Mouse (Mus musculus) midbrain, postnatal 0 days (tissue): Measurements from ENCODE around the gene Mfsd13b. TPM values are rescaled to one million over a fixed set of nuclear protein-coding genes. Genes with fewer than 3 reads are reported as not detected.

Experiments
- ATAC-seq: fragments of 200-750 bp; cut with Nextera tagmentation; 2 replicates; pipeline ENCODE4 v1.8.0; 2017; ENCODE audit warnings: moderate number of reproducible peaks, mild to moderate bottlenecking, moderate TSS enrichment, moderate library complexity; ENCODE audit not compliant: low FRiP score
- DNase-seq: peaks from one replicate; pipeline ENCODE4 v3.0.0-alpha.2; 2015; ENCODE audit warnings: low spot score
- H3K27ac ChIP-seq: fragments of 300-500 bp; sonication (generic); 2 replicates; pipeline ENCODE4 v1.5.1; 2014; ENCODE audit warnings: low read depth, mild to moderate bottlenecking, low read length, mixed read lengths
- H3K27me3 ChIP-seq: fragments of 300-500 bp; sonication (generic); 2 replicates; pipeline ENCODE4 v1.6.1; 2014; ENCODE audit warnings: low read length, control low read depth, mixed read lengths; ENCODE audit not compliant: insufficient read depth
- H3K36me3 ChIP-seq: fragments of 300-500 bp; sonication (generic); 2 replicates; pipeline ENCODE4 v1.6.1; 2014; ENCODE audit warnings: low read length, control low read depth, mixed read lengths; ENCODE audit not compliant: insufficient read depth
- H3K4me1 ChIP-seq: fragments of 300-500 bp; sonication (generic); 2 replicates; pipeline ENCODE4 v1.6.1; 2014; ENCODE audit warnings: mild to moderate bottlenecking, control low read depth, antibody characterized with exemption, low read length, mixed read lengths; ENCODE audit not compliant: insufficient read depth
- H3K4me2 ChIP-seq: fragments of 300-500 bp; sonication (generic); 2 replicates; pipeline ENCODE4 v1.6.1; 2014; ENCODE audit warnings: low read depth, mild to moderate bottlenecking, low read length, mixed read lengths; ENCODE audit not compliant: poor library complexity, severe bottlenecking
- H3K4me3 ChIP-seq: fragments of 300-500 bp; sonication (generic); 2 replicates; pipeline ENCODE4 v1.5.1; 2014; ENCODE audit warnings: low read depth, mild to moderate bottlenecking, low read length, moderate library complexity
- H3K9ac ChIP-seq: fragments of 300-500 bp; sonication (generic); replicated peaks from 2 replicates; pipeline ENCODE4 v1.6.1; 2014; ENCODE audit warnings: mild to moderate bottlenecking, low read length, moderate library complexity, mixed read lengths; ENCODE audit not compliant: poor library complexity, severe bottlenecking
- H3K9me3 ChIP-seq: fragments of 300-500 bp; sonication (generic); 2 replicates; pipeline ENCODE4 v1.6.1; 2016; ENCODE audit warnings: low read length, control low read depth
- CTCF ChIP-seq: IDR thresholded peaks from 2 replicates; pipeline ENCODE4 v1.5.1; 2016; ENCODE audit warnings: antibody characterized with exemption, mild to moderate bottlenecking
- WGBS: fragments of 180-500 bp; shearing (Covaris S2); extraction: QIAGEN DNeasy Blood & Tissue Kit; methylation state at CpG from one replicate; pipeline ENCODE4 v1.1.7; 2014; 5-methylcytosine and 5-hydroxymethylcytosine counted together
- polyA plus RNA-seq: library from polyadenylated mRNA; unstranded; fragments of >200 nt; fragmentation: Nextera tagmentation; extraction: Ambion mirVana; gene quantifications from 2 replicates; pipeline ENCODE4 v1.2.1, GENCODE M21; 2015
- total RNA-seq: library from RNA; depleted of rRNA; stranded (reverse); fragments of >200 nt; gene quantifications from 2 replicates; pipeline ENCODE4 v1.2.3, GENCODE M21; 2014; rRNA removed

Mfsd13b gene
- total and polyA plus RNA-seq, 2 experiments from 2014 or later: 0.26 TPM; not detected in 1

DNA sequence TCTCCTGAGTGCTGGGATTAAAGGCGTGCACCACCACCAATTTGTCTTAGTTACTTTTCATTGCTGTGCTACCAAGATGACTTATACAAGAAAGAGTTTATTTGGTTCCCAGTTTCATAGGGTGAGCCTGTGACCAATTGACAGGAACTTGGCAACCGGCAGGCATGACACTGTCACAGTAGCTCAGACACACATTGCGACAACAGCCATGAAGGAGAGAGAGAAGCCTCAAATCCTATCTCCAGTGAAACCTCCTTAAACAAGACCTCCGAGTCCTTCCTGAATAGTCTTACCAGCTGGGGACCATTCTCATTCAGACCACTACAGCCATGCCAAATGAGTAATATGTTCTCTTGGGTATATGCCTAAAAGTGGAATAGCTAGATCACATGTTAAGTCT is 70.8 kb downstream of the Mfsd13b start:
- Histone ChIP-seq H3K4me2 (no peak overlapping the region), H3K27ac (no peak overlapping the region), H3K4me3 (no peak overlapping the region), H3K36me3 (peaks cover 14% of the 10 kb centered on the region; the same call in 1 of the 2 replicates), H3K27me3 (no peaks in the 10 kb centered on the region), H3K9me3 (no peaks in the 10 kb centered on the region), H3K9ac (no peak overlapping the region), H3K4me1 (no peaks in the 10 kb centered on the region)
- ATAC-seq (no peak), DNase-seq (no peak)
- 88% methylated on average over 4 of the region's 4 CpGs for WGBS
- no peak for TF ChIP-seq CTCF

- 0 out of 2 replicates have a peak, but pooled peaks cover 5% of the 10 kb centered on the region for H3K36me3 ChIP-seq
- no peak for TF ChIP-seq CTCF
- 55% methylated on average over 6 of the region's 6 CpGs for WGBS
Observed at GRCm38 (mm10) chr7:121059477-121060218, 77.3 kb downstream of the Mfsd13b start.

GRCm38 (mm10) chr7:121064309-121064708 is 82.0 kb downstream of the Mfsd13b start:
- Histone ChIP-seq H3K27ac (no peak overlapping the region), H3K4me2 (no peak overlapping the region), H3K9me3 (no peaks in the 10 kb centered on the region), H3K27me3 (no peaks in the 10 kb centered on the region), H3K36me3 (no peaks in the 10 kb centered on the region; the same call in 1 of the 2 replicates), H3K9ac (no peak overlapping the region), H3K4me3 (no peak overlapping the region), H3K4me1 (no peaks in the 10 kb centered on the region)
- 53% methylated on average over 4 of the region's 4 CpGs for WGBS
- ATAC-seq (no peak; the same call in 1 of the 2 replicates), DNase-seq (peak; percentile 67)
- peak; percentile 76 for TF ChIP-seq CTCF

More at GRCm38 (mm10) chr7:121059477-121060218, 77.3 kb downstream of the Mfsd13b start:
- no peaks in the 10 kb centered on the region for H3K9me3 ChIP-seq
- no peak for ATAC-seq
- no peak overlapping the region for H3K9ac ChIP-seq
- no peak overlapping the region for H3K27ac ChIP-seq
- no peak overlapping the region for H3K4me3 ChIP-seq
- no peak for DNase-seq
- no peaks in the 10 kb centered on the region for H3K27me3 ChIP-seq
- H3K4me1 ChIP-seq: no peaks in the 10 kb centered on the region
- H3K4me2 ChIP-seq: no peak overlapping the region

Other genes with a start within 250 kb of the Mfsd13b start
- 1.6 and 2.4 TPM in 2 replicates for gene Vwa3a, start 243.2 kb upstream of the Mfsd13b start, total RNA-seq
- 1.8 and 2.3 TPM in 2 replicates for gene Vwa3a, start 243.2 kb upstream of the Mfsd13b start, polyA plus RNA-seq
- gene Gm5737, start 170.1 kb upstream of the Mfsd13b start, total RNA-seq: not detected in 2 replicates
- gene Gm5737, start 170.1 kb upstream of the Mfsd13b start, polyA plus RNA-seq: 0.22 TPM in 1 of 2 replicates, not detected in the other
- 29.4 and 42.0 TPM in 2 replicates for gene Eef2k, start 139.7 kb upstream of the Mfsd13b start, total RNA-seq
- 30.7 and 31.1 TPM in 2 replicates for gene Eef2k, start 139.7 kb upstream of the Mfsd13b start, polyA plus RNA-seq
- 29.4 and 30.6 TPM in 2 replicates for gene Polr3e, start 64.8 kb upstream of the Mfsd13b start, total RNA-seq
- 18.6 and 20.4 TPM in 2 replicates for gene Polr3e, start 64.8 kb upstream of the Mfsd13b start, polyA plus RNA-seq
- 26.7 and 30.7 TPM in 2 replicates for gene Cdr2, start 197 bp upstream of the Mfsd13b start, total RNA-seq
- 8.4 and 9.1 TPM in 2 replicates for gene Cdr2, start 197 bp upstream of the Mfsd13b start, polyA plus RNA-seq
- 63.8 and 89.9 TPM in 2 replicates for gene Mettl9, start 51.9 kb downstream of the Mfsd13b start, total RNA-seq
- 134 and 140 TPM in 2 replicates for gene Mettl9, start 51.9 kb downstream of the Mfsd13b start, polyA plus RNA-seq
- 0.66 and 0.77 TPM in 2 replicates for gene Igsf6, start 92.1 kb downstream of the Mfsd13b start, total RNA-seq
- gene Igsf6, start 92.1 kb downstream of the Mfsd13b start, polyA plus RNA-seq: 0.63 and 0.74 TPM in 2 replicates
- gene Otoa, start 99.1 kb downstream of the Mfsd13b start, total RNA-seq: 0.47 TPM in 1 of 2 replicates, not detected in the other
- 0.23 and 0.42 TPM in 2 replicates for gene Otoa, start 99.1 kb downstream of the Mfsd13b start, polyA plus RNA-seq